Mouse (Mus musculus): ENCODE measurements around the gene Cd28. TPM values are rescaled to one million over a fixed set of nuclear protein-coding genes. Genes with fewer than 3 reads are reported as not detected.

Gene Cd28
- polyA plus RNA-seq (2015; fragmentation: Nextera tagmentation; extraction: Ambion mirVana): 0.15 and 0.75 TPM in 2 replicates

DNA sequence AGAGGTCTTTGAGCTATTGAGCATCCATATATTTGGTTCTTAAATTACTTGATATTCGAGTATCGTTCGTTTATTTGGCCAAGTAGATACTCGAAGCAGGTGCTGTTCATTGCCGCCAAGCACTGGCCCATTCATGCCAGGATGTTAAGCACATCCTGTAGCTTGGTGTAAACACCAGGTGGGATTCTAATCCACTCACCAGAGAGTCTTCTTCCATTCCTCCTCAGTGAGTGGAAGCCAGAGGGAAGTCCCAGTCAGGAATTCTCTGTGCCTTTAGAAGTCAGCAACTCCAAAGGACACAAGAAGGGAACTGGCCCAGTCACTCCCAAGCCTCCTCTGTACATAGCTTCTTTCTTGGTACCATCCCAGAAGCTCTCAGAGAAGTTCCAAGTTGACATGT, at the start of gene Cd28:
Gene Cd28 (plus strand): TSS at position 234 of the 400 bp plus-strand sequence.
- peaks cover 25% of the 10 kb centered on the region for H3K4me1 ChIP-seq
- ATAC-seq (ENCODE audit: borderline replicate concordance, extremely low read depth, low FRiP score, low TSS enrichment): no peak; the same call in 1 of the 2 replicates
- H3K36me3 ChIP-seq: no peaks in the 10 kb centered on the region
- no peak within 1 kb of the TSS; the same call in 1 of the 2 replicates for H3K4me2 ChIP-seq
- no peaks in the 10 kb centered on the region for H3K9me3 ChIP-seq
- no peak within 1 kb of the TSS for H3K4me3 ChIP-seq
- H3K27ac ChIP-seq: peak within 1 kb of the TSS; percentile 76
- WGBS: 74% methylated on average over 5 of the region's 5 CpGs
- no peak within 1 kb of the TSS for H3K9ac ChIP-seq
- no peaks in the 10 kb centered on the region for H3K27me3 ChIP-seq

DNA sequence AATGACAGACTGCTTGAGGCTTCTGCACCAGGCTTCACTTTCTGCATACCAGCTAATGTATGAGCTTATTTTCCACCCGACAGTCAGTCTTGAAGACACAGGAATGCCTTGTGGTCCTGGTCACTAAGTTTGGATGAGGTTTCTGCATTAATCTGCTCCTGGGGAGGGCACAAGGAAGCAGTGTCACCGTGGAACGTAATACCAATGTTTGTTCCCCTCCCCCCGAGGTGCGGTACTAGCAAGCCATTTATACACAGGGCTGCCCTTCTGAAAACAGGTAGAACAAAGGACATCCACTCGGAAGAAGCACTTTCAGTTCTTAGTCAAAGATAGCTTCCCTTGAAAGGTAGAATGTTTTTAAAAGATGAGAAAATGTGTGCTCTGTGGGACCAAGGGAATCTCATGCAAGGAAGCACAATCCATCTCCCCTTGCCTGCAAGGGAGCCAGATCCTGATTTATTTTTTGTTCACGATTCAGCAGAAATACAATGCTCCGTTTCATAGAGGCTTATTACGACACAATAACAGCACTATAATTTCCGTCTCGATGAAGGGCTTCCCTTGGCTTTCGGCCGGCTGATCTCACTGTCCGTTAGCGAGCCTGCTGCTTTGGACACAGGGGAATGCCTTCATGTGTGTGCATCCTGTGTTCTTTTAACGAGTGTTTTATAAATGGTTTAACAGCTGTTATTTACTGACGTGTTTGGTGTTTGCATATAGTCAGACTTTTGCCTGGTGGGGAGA, 48.6 kb upstream of the Cd28 start:
- H3K4me2 ChIP-seq: peak overlapping the region; percentile 11
- WGBS: 45% methylated on average over 17 of the region's 17 CpGs
- H3K4me1 ChIP-seq: 0 out of 2 replicates have a peak, but pooled peaks cover 5% of the 10 kb centered on the region
- no peak overlapping the region for H3K9ac ChIP-seq
- H3K27me3 ChIP-seq: no peaks in the 10 kb centered on the region
- ATAC-seq (ENCODE audit: borderline replicate concordance, extremely low read depth, low FRiP score, low TSS enrichment): no peak
- H3K27ac ChIP-seq: no peak overlapping the region
- H3K9me3 ChIP-seq: no peaks in the 10 kb centered on the region
- no peaks in the 10 kb centered on the region for H3K36me3 ChIP-seq
- peak overlapping the region; percentile 5; the same call in 1 of the 2 replicates for H3K4me3 ChIP-seq

DNA sequence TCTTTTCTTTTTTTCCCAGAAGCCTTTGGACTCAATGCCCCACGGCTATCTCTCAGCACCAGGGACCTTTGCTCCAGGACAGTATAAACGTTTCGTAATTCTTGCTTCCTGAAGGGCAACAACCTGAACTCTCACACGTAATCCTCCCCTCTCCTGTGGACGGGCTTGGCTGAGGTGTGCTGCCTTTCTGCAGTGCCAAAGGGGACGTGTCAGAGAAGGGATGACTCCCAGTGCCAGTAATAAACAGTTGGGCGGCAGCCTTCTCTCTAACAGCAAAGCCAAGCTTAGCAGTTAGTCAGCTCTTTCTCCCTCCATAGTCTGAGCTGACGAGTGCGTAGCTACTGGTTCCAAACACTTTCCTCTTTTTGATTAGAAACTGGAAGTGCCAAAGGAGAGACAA, 47.6 kb upstream of the Cd28 start:
- WGBS: 50% methylated on average over 9 of the region's 9 CpGs
- ATAC-seq (ENCODE audit: borderline replicate concordance, extremely low read depth, low FRiP score, low TSS enrichment): no peak
- no peak overlapping the region for H3K4me2 ChIP-seq

DNA sequence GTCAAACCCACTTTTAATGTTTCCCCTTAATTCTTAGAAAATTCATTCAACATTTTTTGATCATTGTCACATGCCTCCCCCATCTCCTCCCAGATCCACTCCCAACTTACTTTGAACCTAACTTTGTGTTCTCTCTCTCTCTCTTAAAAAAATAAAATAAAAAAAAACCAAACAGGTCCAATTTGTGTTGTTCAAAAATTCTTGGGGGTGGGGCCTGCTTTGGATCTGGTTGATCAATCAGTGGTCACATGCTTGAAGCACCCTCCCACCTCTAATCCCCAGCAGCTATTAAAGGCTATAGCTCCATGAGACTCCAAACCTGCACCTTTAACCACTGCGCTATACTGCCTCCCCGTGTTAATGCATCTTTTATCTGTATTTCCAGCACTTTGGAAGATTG, 46.9 kb upstream of the Cd28 start:
- no peaks in the 10 kb centered on the region for H3K36me3 ChIP-seq
- H3K9ac ChIP-seq: no peak overlapping the region
- H3K27ac ChIP-seq: no peak overlapping the region
- H3K4me2 ChIP-seq: no peak overlapping the region
- H3K9me3 ChIP-seq: no peaks in the 10 kb centered on the region
- no peak overlapping the region for H3K4me3 ChIP-seq
- 0 out of 2 replicates have a peak, but pooled peaks cover 5% of the 10 kb centered on the region for H3K4me1 ChIP-seq
- no peak for ATAC-seq (ENCODE audit: borderline replicate concordance, extremely low read depth, low FRiP score, low TSS enrichment)
- no peaks in the 10 kb centered on the region for H3K27me3 ChIP-seq
- WGBS: 93% methylated on average over 2 of the region's 2 CpGs

More for the DNA sequence above, 47.6 kb upstream of the Cd28 start:
- Histone ChIP-seq H3K27ac (no peak overlapping the region; the same call in 1 of the 2 replicates), H3K36me3 (no peaks in the 10 kb centered on the region), H3K4me1 (0 out of 2 replicates have a peak, but pooled peaks cover 5% of the 10 kb centered on the region), H3K9ac (no peak overlapping the region), H3K27me3 (no peaks in the 10 kb centered on the region), H3K9me3 (no peaks in the 10 kb centered on the region), H3K4me3 (no peak overlapping the region)

DNA sequence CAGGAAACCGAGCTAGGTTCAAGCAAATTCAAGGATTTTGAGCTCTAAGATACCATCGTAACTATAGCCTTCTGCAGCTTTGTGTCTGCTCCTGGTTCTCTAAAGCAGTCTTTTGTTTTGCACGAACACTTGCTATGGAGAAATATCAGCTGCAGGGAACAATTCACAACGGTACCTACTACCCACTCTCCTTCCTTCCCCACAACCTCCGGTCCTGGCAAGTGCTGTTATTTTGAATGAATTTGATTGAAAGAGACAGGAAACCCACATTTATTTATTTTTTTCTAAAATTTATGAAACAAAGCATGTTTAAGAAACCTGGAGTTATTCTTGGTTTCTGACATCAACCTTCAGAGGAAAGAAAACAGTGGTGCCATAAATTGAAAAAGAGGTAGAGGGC, 46.4 kb upstream of the Cd28 start:
- Histone ChIP-seq H3K4me1 (0 out of 2 replicates have a peak, but pooled peaks cover 5% of the 10 kb centered on the region), H3K4me2 (no peak overlapping the region), H3K4me3 (no peak overlapping the region), H3K27ac (no peak overlapping the region), H3K36me3 (no peaks in the 10 kb centered on the region), H3K9ac (no peak overlapping the region), H3K9me3 (no peaks in the 10 kb centered on the region), H3K27me3 (no peaks in the 10 kb centered on the region)
- ATAC-seq (ENCODE audit: borderline replicate concordance, extremely low read depth, low FRiP score, low TSS enrichment): no peak
- WGBS: 71% methylated on average over 5 of the region's 5 CpGs

DNA sequence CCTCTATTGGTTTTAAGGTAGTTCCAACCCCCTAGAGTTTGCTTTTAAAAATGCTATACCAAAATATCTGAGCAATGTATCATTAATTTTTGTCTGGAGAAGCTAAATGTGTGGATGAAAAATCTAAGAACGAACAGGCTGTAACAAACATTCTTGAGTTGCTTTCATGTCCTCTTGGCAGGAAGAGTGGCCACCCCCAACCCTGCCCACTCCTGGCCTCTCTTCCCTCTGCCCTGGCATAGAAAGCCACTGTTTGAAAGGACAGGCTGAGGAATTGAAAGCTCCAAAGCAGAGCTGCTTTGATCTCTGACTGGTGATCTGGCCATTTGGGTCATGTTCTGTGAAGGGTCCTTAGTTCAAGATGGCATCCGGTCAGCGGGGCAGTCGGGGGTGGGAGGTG, 32.8 kb upstream of the Cd28 start:
- Histone ChIP-seq H3K27ac (no peak overlapping the region), H3K9ac (no peak overlapping the region), H3K4me3 (no peak overlapping the region), H3K27me3 (no peaks in the 10 kb centered on the region), H3K4me2 (no peak overlapping the region), H3K36me3 (no peaks in the 10 kb centered on the region), H3K9me3 (no peaks in the 10 kb centered on the region), H3K4me1 (no peaks in the 10 kb centered on the region)
- 68% methylated on average over 4 of the region's 4 CpGs for WGBS
- no peak for ATAC-seq (ENCODE audit: borderline replicate concordance, extremely low read depth, low FRiP score, low TSS enrichment)

DNA sequence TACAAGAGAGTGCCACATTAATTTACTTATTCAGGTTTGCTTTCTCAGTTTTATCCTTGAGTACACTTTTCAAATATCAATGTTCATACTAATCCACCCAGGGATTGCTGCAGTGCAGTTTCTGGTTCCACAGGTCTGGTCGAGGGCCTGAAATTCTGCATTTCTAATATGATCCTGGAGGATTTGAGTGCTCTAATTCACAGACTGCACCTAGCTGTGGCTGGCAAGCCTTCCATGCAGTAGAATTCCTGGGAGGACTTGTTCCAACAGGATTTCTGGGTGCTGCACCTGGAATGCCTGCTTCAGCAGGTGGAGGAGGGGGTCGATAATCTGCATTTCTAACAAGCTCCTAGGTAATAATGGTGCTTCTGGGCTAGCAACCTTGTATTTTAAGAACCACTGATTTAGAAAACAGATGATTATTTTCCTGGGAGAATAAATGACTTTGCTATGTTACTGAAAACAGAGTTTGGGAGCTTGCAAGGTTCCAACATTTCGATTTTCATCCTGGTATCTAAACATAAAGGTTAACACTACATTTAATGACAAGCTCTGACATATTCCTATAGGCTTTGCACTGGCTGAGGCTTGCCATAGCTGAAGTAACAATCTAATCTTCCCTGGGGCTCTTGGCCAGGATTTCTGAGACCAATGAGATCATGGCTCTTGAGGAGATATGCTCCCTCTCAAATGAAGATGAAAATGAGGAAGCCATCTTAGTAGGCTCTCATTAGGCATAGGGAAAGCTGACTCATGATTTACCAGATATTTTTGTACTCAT, 20.3 kb upstream of the Cd28 start:
- Histone ChIP-seq H3K4me2 (no peak overlapping the region), H3K4me3 (no peak overlapping the region), H3K27me3 (no peaks in the 10 kb centered on the region), H3K27ac (no peak overlapping the region), H3K36me3 (no peaks in the 10 kb centered on the region), H3K9me3 (no peaks in the 10 kb centered on the region), H3K4me1 (no peaks in the 10 kb centered on the region), H3K9ac (no peak overlapping the region)
- ATAC-seq (ENCODE audit: borderline replicate concordance, extremely low read depth, low FRiP score, low TSS enrichment): no peak
- 71% methylated on average over 3 of the region's 3 CpGs for WGBS

DNA sequence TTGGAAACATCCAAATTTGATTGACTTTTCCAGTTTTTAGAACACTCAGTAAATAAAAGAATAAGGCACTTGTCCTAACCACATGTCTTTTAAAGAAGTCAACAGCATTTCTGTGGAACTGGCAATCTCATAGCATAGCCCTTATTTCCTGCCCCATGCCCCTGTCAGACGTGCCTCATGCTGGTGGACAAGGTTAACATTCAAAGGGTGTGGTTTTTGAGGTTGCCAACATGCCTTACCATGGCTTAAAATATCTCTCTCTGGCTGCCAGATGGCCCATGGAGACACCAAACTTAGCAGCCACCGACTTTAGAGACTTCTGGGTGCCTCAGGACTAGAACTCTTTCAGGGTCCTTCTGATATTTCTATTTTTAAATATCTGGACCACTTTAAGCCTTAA, 14.0 kb upstream of the Cd28 start:
- no peaks in the 10 kb centered on the region for H3K27me3 ChIP-seq
- H3K9me3 ChIP-seq: no peaks in the 10 kb centered on the region
- no peak overlapping the region for H3K4me3 ChIP-seq
- H3K27ac ChIP-seq: no peak overlapping the region
- ATAC-seq (ENCODE audit: borderline replicate concordance, extremely low read depth, low FRiP score, low TSS enrichment): no peak
- no peak overlapping the region for H3K9ac ChIP-seq
- H3K4me1 ChIP-seq: no peaks in the 10 kb centered on the region
- no peak overlapping the region for H3K4me2 ChIP-seq
- H3K36me3 ChIP-seq: no peaks in the 10 kb centered on the region
- whole genome bisulfite sequencing: 40% methylated on average over 2 of the region's 2 CpGs

DNA sequence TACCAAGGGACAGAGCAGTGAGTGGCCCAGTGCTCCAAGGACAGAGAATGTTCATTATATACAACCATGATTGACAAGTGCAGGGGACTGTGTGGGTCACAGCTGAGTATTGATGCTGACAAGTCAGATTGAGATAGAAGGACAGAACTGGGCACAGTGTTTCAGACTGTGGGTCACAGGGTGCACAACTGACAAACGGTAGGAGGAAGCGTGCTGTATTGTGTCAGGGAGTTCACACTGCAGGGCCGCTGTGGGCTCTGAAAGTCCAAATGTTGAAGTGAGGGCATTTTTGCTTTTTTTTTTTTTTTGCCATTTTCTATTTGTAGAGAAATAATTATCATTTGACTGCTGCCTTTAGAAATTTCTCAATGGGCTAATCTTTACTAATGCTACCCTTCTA, 3.4 kb upstream of the Cd28 start:
- whole genome bisulfite sequencing: 84% methylated on average over 3 of the region's 3 CpGs
- Histone ChIP-seq H3K9ac (no peak overlapping the region), H3K4me3 (no peak overlapping the region), H3K27me3 (no peaks in the 10 kb centered on the region), H3K27ac (no peak overlapping the region), H3K4me1 (peaks cover 24% of the 10 kb centered on the region), H3K9me3 (no peaks in the 10 kb centered on the region), H3K36me3 (no peaks in the 10 kb centered on the region), H3K4me2 (no peak overlapping the region)
- ATAC-seq (ENCODE audit: borderline replicate concordance, extremely low read depth, low FRiP score, low TSS enrichment): no peak

DNA sequence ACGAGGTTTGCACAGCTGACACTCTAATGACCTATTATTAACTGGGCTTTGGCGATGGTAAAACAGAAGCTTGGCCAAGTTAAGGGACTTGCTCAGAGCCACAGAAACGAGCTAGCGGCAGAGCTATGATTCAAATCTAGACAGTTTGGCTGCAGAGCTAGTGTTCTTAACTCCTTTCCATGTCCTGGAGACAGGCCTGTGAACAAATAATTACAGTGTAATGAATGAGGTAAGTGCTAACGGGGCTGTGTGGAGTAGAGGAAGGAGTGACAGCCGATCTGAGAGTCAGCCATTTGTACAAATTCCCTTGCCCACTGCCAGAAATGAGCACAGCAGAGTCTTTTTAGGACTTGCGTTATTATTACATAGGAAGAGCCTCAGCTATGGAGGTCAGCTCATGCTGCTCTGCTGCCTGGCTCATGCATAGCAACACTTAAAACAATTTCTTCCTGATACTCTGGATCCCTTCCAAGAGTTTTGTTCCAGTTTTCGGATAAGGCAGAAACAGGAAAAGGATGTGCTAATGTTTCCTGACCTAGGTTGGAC, 876 bp upstream of the Cd28 start:
- no peaks in the 10 kb centered on the region for H3K27me3 ChIP-seq
- H3K4me2 ChIP-seq: no peak overlapping the region; the same call in 1 of the 2 replicates
- H3K36me3 ChIP-seq: no peaks in the 10 kb centered on the region
- peak overlapping the region; percentile 76 for H3K27ac ChIP-seq
- peak; percentile 89 for ATAC-seq (ENCODE audit: borderline replicate concordance, extremely low read depth, low FRiP score, low TSS enrichment)
- H3K4me3 ChIP-seq: no peak overlapping the region
- H3K9me3 ChIP-seq: no peaks in the 10 kb centered on the region
- 23% methylated on average over 8 of the region's 8 CpGs for WGBS
- peaks cover 25% of the 10 kb centered on the region for H3K4me1 ChIP-seq
- no peak overlapping the region for H3K9ac ChIP-seq

DNA sequence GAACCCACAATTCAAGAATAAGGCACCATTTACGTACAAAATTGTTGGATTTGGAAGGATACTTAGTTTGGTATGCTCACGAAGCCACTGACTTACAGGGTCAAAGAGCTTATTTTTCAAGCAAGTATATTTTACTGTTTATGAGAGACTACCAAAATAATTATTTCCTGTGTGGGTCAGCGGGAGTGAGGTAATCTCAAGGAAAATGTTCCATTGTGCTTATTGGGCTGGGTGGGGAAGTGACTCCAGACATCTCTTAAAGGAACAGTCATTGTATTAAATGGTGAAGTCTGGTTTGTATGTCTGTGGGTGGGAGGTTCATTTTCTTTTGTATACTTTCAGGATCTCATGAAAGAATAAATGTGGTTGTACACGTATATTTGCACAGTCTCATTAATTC, 2.0 kb downstream of the Cd28 start:
- Histone ChIP-seq H3K4me1 (peaks cover 25% of the 10 kb centered on the region), H3K27ac (no peak overlapping the region), H3K9me3 (no peaks in the 10 kb centered on the region), H3K4me3 (no peak overlapping the region), H3K4me2 (no peak overlapping the region), H3K27me3 (no peaks in the 10 kb centered on the region), H3K36me3 (no peaks in the 10 kb centered on the region), H3K9ac (no peak overlapping the region)
- 49% methylated on average over 4 of the region's 4 CpGs for WGBS
- ATAC-seq (ENCODE audit: borderline replicate concordance, extremely low read depth, low FRiP score, low TSS enrichment): no peak

DNA sequence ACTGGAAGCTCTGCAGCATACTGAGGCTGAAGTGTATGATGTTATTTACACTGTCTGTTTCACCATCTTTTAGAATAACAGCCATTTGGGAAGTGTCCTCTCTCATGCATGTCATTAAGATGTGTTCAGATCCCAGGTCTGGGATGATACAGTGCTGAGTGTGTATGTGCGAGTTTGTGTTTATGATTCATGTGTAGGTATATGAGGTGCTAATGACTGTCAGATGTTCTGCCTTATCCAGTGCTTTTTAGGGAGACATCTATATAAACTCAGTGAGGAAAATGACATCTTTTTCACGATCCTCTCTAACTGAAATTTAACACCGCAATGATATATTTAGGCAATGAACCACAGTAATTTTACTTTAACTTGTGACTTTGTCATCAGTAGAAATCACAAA, 7.0 kb downstream of the Cd28 start:
- H3K4me2 ChIP-seq: no peak overlapping the region
- H3K9me3 ChIP-seq: no peaks in the 10 kb centered on the region
- H3K27ac ChIP-seq: no peak overlapping the region
- ATAC-seq (ENCODE audit: borderline replicate concordance, extremely low read depth, low FRiP score, low TSS enrichment): no peak
- no peaks in the 10 kb centered on the region for H3K4me1 ChIP-seq
- no peaks in the 10 kb centered on the region for H3K36me3 ChIP-seq
- H3K9ac ChIP-seq: no peak overlapping the region
- H3K4me3 ChIP-seq: no peak overlapping the region
- H3K27me3 ChIP-seq: no peaks in the 10 kb centered on the region
- 66% methylated on average over 3 of the region's 3 CpGs for WGBS
